Mouse (Mus musculus) left cerebral cortex, postnatal 36 days (tissue): ENCODE data around the gene Sema4c. TPM values are rescaled to one million over a fixed set of nuclear protein-coding genes. Genes with fewer than 3 reads are reported as not detected.

Experiments used
- DNase-seq, 2 experiments: peaks; one replicate each; pipeline ENCODE4 v3.0.0; 2021 to 2022; ENCODE audit warnings: low spot score in 2 of 2, mixed read lengths in 1 of 2
- intact Hi-C: fragments of 180-260 bp; cut with DNase I; formaldehyde crosslinking; loops from one replicate; pipeline ENCODE4 v1.15.1; 2025
- total RNA-seq, 2 experiments: library from RNA; stranded (reverse); gene quantifications; 2 replicates each; pipeline ENCODE4 v1.2.3; 2021

The Sema4c gene
- total RNA-seq, 2 experiments from 2014 or later, result 15.8 to 16.4 TPM

GRCm38 (mm10) chr1:36559888-36560287 lies 1.7 kb upstream of the Sema4c start:
- intact Hi-C loops, result loop anchor here (5.0 kb wide), 1 partner anchor 47 kb away; no protein-coding TSS in a partner anchor
- no peak for DNase-seq

- DNase-seq, result no peak
- intact Hi-C loops, result loop anchor here (5.0 kb wide), 1 partner anchor 48 kb away; no protein-coding TSS in a partner anchor
Observed at GRCm38 (mm10) chr1:36559256-36559655, 1.1 kb upstream of the Sema4c start.

GRCm38 (mm10) chr1:36557457-36558011 lies 615 bp downstream of the Sema4c start:
- DNase-seq, result peak; percentile 79 to 81
- intact Hi-C loops, result loop anchor here (2.0 to 5.0 kb wide), 2 partner anchors 50 to 77 kb away; no protein-coding TSS in a partner anchor

- intact Hi-C loops, result loop anchor here (2.0 to 5.0 kb wide), 2 partner anchors 50 to 78 kb away; no protein-coding TSS in a partner anchor
- DNase-seq, result peak; percentile 89 to 91
Observed at GRCm38 (mm10) chr1:36556553-36557456, 1.3 kb downstream of the Sema4c start.

GRCm38 (mm10) chr1:36555798-36556395 lies 2.3 kb downstream of the Sema4c start:
- DNase-seq, result no peak
- intact Hi-C loops, result loop anchor here (2.0 to 5.0 kb wide), 2 partner anchors 51 to 79 kb away; no protein-coding TSS in a partner anchor

- intact Hi-C loops, result loop anchor here (5.0 kb wide), 1 partner anchor 52 kb away; no protein-coding TSS in a partner anchor
- DNase-seq, result no peak
Observed at GRCm38 (mm10) chr1:36554633-36555399, 3.3 kb downstream of the Sema4c start.

GRCm38 (mm10) chr1:36552506-36552905 lies 5.6 kb downstream of the Sema4c start:
- intact Hi-C loops, result no loop called here
- no peak for DNase-seq

- DNase-seq, result no peak
- intact Hi-C loops, result no loop called here
Observed at GRCm38 (mm10) chr1:36551904-36552303, 6.2 kb downstream of the Sema4c start.

GRCm38 (mm10) chr1:36550075-36550863 lies 7.9 kb downstream of the Sema4c start:
- intact Hi-C loops, result no loop called here
- DNase-seq, result no peak

GRCm38 (mm10) chr1:36549491-36549890 lies 8.7 kb downstream of the Sema4c start:
- DNase-seq, result no peak
- intact Hi-C loops, result no loop called here

- intact Hi-C loops, result no loop called here
- no peak for DNase-seq
Observed at GRCm38 (mm10) chr1:36548771-36549170, 9.4 kb downstream of the Sema4c start.

- intact Hi-C loops, result loop anchor here (1.0 to 2.0 kb wide), 2 partner anchors 87 to 137 kb away; no protein-coding TSS in a partner anchor
- peak in 1 of 2 experiments; percentile 26 for DNase-seq
Observed at GRCm38 (mm10) chr1:36547981-36548598, 10.1 kb downstream of the Sema4c start.

GRCm38 (mm10) chr1:36546888-36547471 lies 11.2 kb downstream of the Sema4c start, which contains the start of gene Ankrd39:
Gene Ankrd39, minus strand, starts transcription at chr1:36547445.
- peak; percentile 95 to 97 for DNase-seq
- intact Hi-C loops, result loop anchor here (1.0 to 2.0 kb wide), 2 partner anchors 88 to 138 kb away; no protein-coding TSS in a partner anchor

- DNase-seq, result no peak
- intact Hi-C loops, result loop anchor here (2.0 kb wide), 1 partner anchor 139 kb away; no protein-coding TSS in a partner anchor
Observed at GRCm38 (mm10) chr1:36545845-36546600, 12.1 kb downstream of the Sema4c start.

GRCm38 (mm10) chr1:36545382-36545781 lies 12.8 kb downstream of the Sema4c start:
- intact Hi-C loops, result no loop called here
- DNase-seq, result no peak

- intact Hi-C loops, result no loop called here
- DNase-seq, result no peak
Observed at GRCm38 (mm10) chr1:36542925-36543324, 15.2 kb downstream of the Sema4c start.

- DNase-seq, result no peak
- intact Hi-C loops, result no loop called here
Observed at GRCm38 (mm10) chr1:36541844-36542243, 16.3 kb downstream of the Sema4c start.
